Mouse (Mus musculus) adipocyte (in vitro differentiated cells): ENCODE results near the gene Per3.

Experiments
- DNase-seq: peaks from one replicate; pipeline ENCODE4 v3.0.0-alpha.2; 2016; ENCODE audit warnings: low spot score

Per3 gene

GRCm38 (mm10) chr4:150956369-150957105 is 87.9 kb downstream of the Per3 start:
- DNase-seq, result no peak
